Mouse (Mus musculus): ENCODE measurements around the gene Tnip2. TPM values are rescaled to one million over a fixed set of nuclear protein-coding genes. Genes with fewer than 3 reads are reported as not detected.
A peak's percentile ranks its signal among the peaks of the same experiment; 100 is the strongest.

Gene Tnip2
- polyA plus RNA-seq (2015; fragmentation: Nextera tagmentation; extraction: Ambion mirVana), result 23.4 and 27.3 TPM in 2 replicates

DNA sequence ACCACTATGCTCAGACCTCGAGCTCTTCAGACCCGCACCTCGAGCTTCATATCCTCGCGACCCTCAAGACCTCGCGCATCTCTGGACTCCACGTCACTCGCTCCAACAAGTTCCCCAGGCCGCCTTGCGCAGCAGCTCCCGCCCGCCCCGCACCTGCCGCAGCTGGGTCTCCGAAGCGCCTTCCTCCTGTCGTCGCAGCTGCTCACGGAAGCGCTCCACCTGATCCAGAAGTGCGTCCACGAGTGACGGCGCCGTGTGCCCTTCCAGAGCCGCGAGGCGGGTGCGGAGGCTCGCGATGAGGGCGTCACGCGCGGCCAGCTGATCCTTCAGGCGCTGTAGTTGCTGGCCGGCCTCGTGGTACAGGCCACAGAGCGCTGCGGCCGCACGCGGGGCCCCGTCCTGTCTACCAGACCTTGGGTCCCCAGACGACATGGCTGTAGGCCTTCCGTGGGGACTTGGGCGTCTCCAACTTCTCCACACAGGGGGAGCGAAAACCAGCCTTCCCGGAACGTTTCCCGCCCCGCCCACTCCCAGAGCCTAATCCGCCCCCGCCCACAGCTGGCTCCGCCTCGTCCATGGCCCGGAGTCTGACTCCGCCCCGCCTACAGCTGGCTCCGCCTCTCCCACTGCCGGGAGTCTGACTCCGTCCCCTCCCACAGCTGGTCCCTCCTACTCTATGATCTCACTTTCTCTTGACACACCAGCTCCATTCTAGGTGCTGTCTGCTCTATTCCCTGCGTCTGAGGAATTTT is at the start of gene Tnip2:
Gene Tnip2 (minus strand): TSS at position 526 of the 752 bp plus-strand sequence.
- H3K4me2 ChIP-seq (ENCODE audit: low read depth, low read length), result peak within 1 kb of the TSS; percentile 91
- H3K36me3 ChIP-seq (ENCODE audit: control insufficient read depth, insufficient read depth, low read length), result no peaks in the 10 kb centered on the region
- no peaks in the 10 kb centered on the region for H3K27me3 ChIP-seq (ENCODE audit: control insufficient read depth, insufficient read depth, low read depth, low read length)
- 0 out of 2 replicates have a peak within 1 kb of the TSS, but pooled peaks have one; percentile 11 for H3K27ac ChIP-seq (ENCODE audit: low read length)
- peaks cover 4% of the 10 kb centered on the region; the same call in 1 of the 2 replicates for H3K4me1 ChIP-seq (replicated peaks; ENCODE audit: control insufficient read depth, insufficient read depth, low read length)
- H3K9ac ChIP-seq (ENCODE audit: low read length), result peak within 1 kb of the TSS; percentile 94
- peak within 1 kb of the TSS; percentile 87 for H3K4me3 ChIP-seq (ENCODE audit: low read length)
- WGBS, result under 1% methylated on average over 64 of the region's 64 CpGs
- no peaks in the 10 kb centered on the region for H3K9me3 ChIP-seq (ENCODE audit: control insufficient read depth, low read length)
- peak; percentile 99 for ATAC-seq (ENCODE audit: low read depth)

GRCm38 (mm10) chr5:34551821-34552220 is 38.0 kb upstream of the Tnip2 start:
- H3K27ac ChIP-seq (ENCODE audit: low read length), result no peak overlapping the region
- H3K27me3 ChIP-seq (ENCODE audit: control insufficient read depth, insufficient read depth, low read depth, low read length), result no peaks in the 10 kb centered on the region
- WGBS, result 90% methylated on average over 4 of the region's 4 CpGs
- peaks cover 3% of the 10 kb centered on the region; the same call in 1 of the 2 replicates for H3K4me1 ChIP-seq (replicated peaks; ENCODE audit: control insufficient read depth, insufficient read depth, low read length)
- no peak overlapping the region for H3K9ac ChIP-seq (ENCODE audit: low read length)
- no peak overlapping the region for H3K4me2 ChIP-seq (ENCODE audit: low read depth, low read length)
- H3K9me3 ChIP-seq (ENCODE audit: control insufficient read depth, low read length), result no peaks in the 10 kb centered on the region
- ATAC-seq (ENCODE audit: low read depth), result no peak
- no peak overlapping the region for H3K4me3 ChIP-seq (ENCODE audit: low read length)
- H3K36me3 ChIP-seq (ENCODE audit: control insufficient read depth, insufficient read depth, low read length), result peaks cover 14% of the 10 kb centered on the region

- peaks cover 4% of the 10 kb centered on the region for H3K36me3 ChIP-seq (ENCODE audit: control insufficient read depth, insufficient read depth, low read length)
- H3K4me3 ChIP-seq (ENCODE audit: low read length), result peak overlapping the region; percentile 87
- no peak overlapping the region for H3K27ac ChIP-seq (ENCODE audit: low read length)
- peak overlapping the region; percentile 72 for H3K4me2 ChIP-seq (ENCODE audit: low read depth, low read length)
- no peaks in the 10 kb centered on the region for H3K9me3 ChIP-seq (ENCODE audit: control insufficient read depth, low read length)
- 9% methylated on average over 6 of the region's 6 CpGs for WGBS
- no peaks in the 10 kb centered on the region for H3K27me3 ChIP-seq (ENCODE audit: control insufficient read depth, insufficient read depth, low read depth, low read length)
- ATAC-seq (ENCODE audit: low read depth), result no peak
- peak overlapping the region; percentile 94 for H3K9ac ChIP-seq (ENCODE audit: low read length)
- peaks cover 3% of the 10 kb centered on the region; the same call in 1 of the 2 replicates for H3K4me1 ChIP-seq (replicated peaks; ENCODE audit: control insufficient read depth, insufficient read depth, low read length)
Observed at GRCm38 (mm10) chr5:34550251-34550650, 36.5 kb upstream of the Tnip2 start.

GRCm38 (mm10) chr5:34549483-34550221 is 35.9 kb upstream of the Tnip2 start:
- Histone ChIP-seq H3K4me1 (replicated peaks; ENCODE audit: control insufficient read depth, insufficient read depth, low read length) (peaks cover 3% of the 10 kb centered on the region; the same call in 1 of the 2 replicates), H3K9ac (ENCODE audit: low read length) (peak overlapping the region; percentile 94), H3K27ac (ENCODE audit: low read length) (peak overlapping the region; percentile 56), H3K9me3 (ENCODE audit: control insufficient read depth, low read length) (no peaks in the 10 kb centered on the region), H3K4me3 (ENCODE audit: low read length) (peak overlapping the region; percentile 87), H3K27me3 (ENCODE audit: control insufficient read depth, insufficient read depth, low read depth, low read length) (no peaks in the 10 kb centered on the region), H3K36me3 (ENCODE audit: control insufficient read depth, insufficient read depth, low read length) (peaks cover 4% of the 10 kb centered on the region), H3K4me2 (ENCODE audit: low read depth, low read length) (peak overlapping the region; percentile 72)
- ATAC-seq (ENCODE audit: low read depth), result peak; percentile 91
- WGBS, result under 1% methylated on average over 49 of the region's 49 CpGs

DNA sequence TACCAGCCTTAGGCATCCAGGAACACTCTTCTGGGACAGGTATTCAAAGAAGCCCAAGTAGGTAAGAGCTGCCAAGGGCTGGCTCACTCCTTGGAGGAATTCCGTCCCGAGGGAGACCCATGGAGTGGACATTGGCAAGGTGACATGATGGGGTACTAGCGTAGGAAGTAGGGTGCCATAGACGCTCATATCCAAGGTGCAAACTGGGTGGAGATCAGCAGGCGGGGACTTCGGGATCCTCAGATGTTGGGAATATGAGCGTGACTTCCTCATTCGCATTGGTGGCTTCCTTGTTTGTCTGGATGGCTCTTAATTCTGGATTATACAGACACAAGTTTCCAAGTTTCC is 35.3 kb upstream of the Tnip2 start:
- ATAC-seq (ENCODE audit: low read depth), result peak; percentile 29; the same call in 1 of the 2 replicates
- Histone ChIP-seq H3K4me2 (ENCODE audit: low read depth, low read length) (peak overlapping the region; percentile 72), H3K27me3 (ENCODE audit: control insufficient read depth, insufficient read depth, low read depth, low read length) (no peaks in the 10 kb centered on the region), H3K4me1 (replicated peaks; ENCODE audit: control insufficient read depth, insufficient read depth, low read length) (peaks cover 3% of the 10 kb centered on the region; the same call in 1 of the 2 replicates), H3K36me3 (ENCODE audit: control insufficient read depth, insufficient read depth, low read length) (peaks cover 4% of the 10 kb centered on the region), H3K9me3 (ENCODE audit: control insufficient read depth, low read length) (no peaks in the 10 kb centered on the region), H3K9ac (ENCODE audit: low read length) (peak overlapping the region; percentile 94), H3K4me3 (ENCODE audit: low read length) (peak overlapping the region; percentile 87), H3K27ac (ENCODE audit: low read length) (no peak overlapping the region)
- 18% methylated on average over 8 of the region's 8 CpGs for WGBS

- no peaks in the 10 kb centered on the region for H3K27me3 ChIP-seq (ENCODE audit: control insufficient read depth, insufficient read depth, low read depth, low read length)
- H3K9ac ChIP-seq (ENCODE audit: low read length), result no peak overlapping the region
- peaks cover 3% of the 10 kb centered on the region; the same call in 1 of the 2 replicates for H3K4me1 ChIP-seq (replicated peaks; ENCODE audit: control insufficient read depth, insufficient read depth, low read length)
- H3K36me3 ChIP-seq (ENCODE audit: control insufficient read depth, insufficient read depth, low read length), result peaks cover 3% of the 10 kb centered on the region; the same call in 1 of the 2 replicates
- no peak overlapping the region for H3K27ac ChIP-seq (ENCODE audit: low read length)
- no peak overlapping the region for H3K4me2 ChIP-seq (ENCODE audit: low read depth, low read length)
- H3K4me3 ChIP-seq (ENCODE audit: low read length), result no peak overlapping the region
- no peaks in the 10 kb centered on the region for H3K9me3 ChIP-seq (ENCODE audit: control insufficient read depth, low read length)
- ATAC-seq (ENCODE audit: low read depth), result no peak
Observed at GRCm38 (mm10) chr5:34547410-34547809, 33.6 kb upstream of the Tnip2 start.

- Histone ChIP-seq H3K4me3 (ENCODE audit: low read length) (no peak overlapping the region), H3K27me3 (ENCODE audit: control insufficient read depth, insufficient read depth, low read depth, low read length) (no peaks in the 10 kb centered on the region), H3K4me1 (replicated peaks; ENCODE audit: control insufficient read depth, insufficient read depth, low read length) (no peaks in the 10 kb centered on the region), H3K9ac (ENCODE audit: low read length) (no peak overlapping the region), H3K4me2 (ENCODE audit: low read depth, low read length) (no peak overlapping the region), H3K27ac (ENCODE audit: low read length) (no peak overlapping the region), H3K9me3 (ENCODE audit: control insufficient read depth, low read length) (no peaks in the 10 kb centered on the region), H3K36me3 (ENCODE audit: control insufficient read depth, insufficient read depth, low read length) (no peaks in the 10 kb centered on the region)
- 44% methylated on average over 4 of the region's 4 CpGs for WGBS
- ATAC-seq (ENCODE audit: low read depth), result no peak
Observed at GRCm38 (mm10) chr5:34543114-34543513, 29.3 kb upstream of the Tnip2 start.

DNA sequence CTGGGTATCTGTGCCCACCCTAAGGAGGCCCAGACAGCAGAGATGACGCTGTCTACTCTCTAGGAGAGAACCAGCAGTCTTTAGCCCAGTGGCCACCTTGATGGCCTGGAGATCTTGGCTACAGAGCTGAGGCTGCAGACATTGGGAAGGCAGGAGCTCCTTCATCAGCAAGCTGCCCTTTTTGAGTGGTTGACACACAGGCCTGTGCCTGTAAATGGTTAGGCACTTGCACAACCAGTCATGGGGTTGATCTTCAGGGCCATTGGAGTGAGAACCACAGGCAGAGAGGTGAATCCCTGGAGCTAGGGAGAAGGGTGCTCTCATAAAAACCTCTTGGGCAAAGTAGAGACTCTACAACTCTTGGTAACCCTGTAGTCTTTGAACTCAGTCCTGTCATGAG is 28.4 kb upstream of the Tnip2 start:
- H3K36me3 ChIP-seq (ENCODE audit: control insufficient read depth, insufficient read depth, low read length), result no peaks in the 10 kb centered on the region
- H3K27ac ChIP-seq (ENCODE audit: low read length), result no peak overlapping the region
- H3K4me3 ChIP-seq (ENCODE audit: low read length), result no peak overlapping the region
- H3K27me3 ChIP-seq (ENCODE audit: control insufficient read depth, insufficient read depth, low read depth, low read length), result no peaks in the 10 kb centered on the region
- 59% methylated on average over 1 of the region's 1 CpGs for WGBS
- no peaks in the 10 kb centered on the region for H3K9me3 ChIP-seq (ENCODE audit: control insufficient read depth, low read length)
- no peaks in the 10 kb centered on the region for H3K4me1 ChIP-seq (replicated peaks; ENCODE audit: control insufficient read depth, insufficient read depth, low read length)
- no peak overlapping the region for H3K4me2 ChIP-seq (ENCODE audit: low read depth, low read length)
- no peak overlapping the region for H3K9ac ChIP-seq (ENCODE audit: low read length)
- no peak for ATAC-seq (ENCODE audit: low read depth)

DNA sequence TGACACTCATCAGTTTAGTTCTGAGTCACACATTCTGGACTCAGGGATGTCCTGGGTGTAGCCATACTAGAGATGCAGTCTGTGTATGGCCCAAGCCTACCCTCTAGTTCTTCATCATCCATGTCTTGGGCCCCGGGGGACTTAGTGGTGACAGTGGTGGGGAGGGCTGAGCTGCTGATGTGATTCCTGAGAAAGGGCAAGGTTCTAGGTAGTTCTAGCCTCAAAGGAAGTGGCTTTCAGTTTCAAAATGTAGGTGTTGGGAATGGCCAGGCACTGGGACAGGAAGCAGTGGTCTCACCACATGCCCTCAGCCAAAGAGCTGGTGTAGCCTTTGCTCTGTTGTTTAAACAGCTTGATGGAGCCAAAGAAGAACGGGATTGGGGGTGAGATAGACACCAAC is 25.3 kb upstream of the Tnip2 start:
- ATAC-seq (ENCODE audit: low read depth), result no peak
- Histone ChIP-seq H3K4me2 (ENCODE audit: low read depth, low read length) (no peak overlapping the region), H3K27ac (ENCODE audit: low read length) (no peak overlapping the region), H3K4me3 (ENCODE audit: low read length) (no peak overlapping the region), H3K9ac (ENCODE audit: low read length) (no peak overlapping the region), H3K36me3 (ENCODE audit: control insufficient read depth, insufficient read depth, low read length) (no peaks in the 10 kb centered on the region), H3K9me3 (ENCODE audit: control insufficient read depth, low read length) (no peaks in the 10 kb centered on the region), H3K4me1 (replicated peaks; ENCODE audit: control insufficient read depth, insufficient read depth, low read length) (no peaks in the 10 kb centered on the region), H3K27me3 (ENCODE audit: control insufficient read depth, insufficient read depth, low read depth, low read length) (no peaks in the 10 kb centered on the region)
- WGBS, result 72% methylated on average over 2 of the region's 2 CpGs

Data from lung, embryonic 16.5 days (tissue).